Mouse (Mus musculus): Measurements from ENCODE around the gene Nxph1.
A peak's percentile ranks its signal among the peaks of the same experiment; 100 is the strongest.

Gene Nxph1

DNA sequence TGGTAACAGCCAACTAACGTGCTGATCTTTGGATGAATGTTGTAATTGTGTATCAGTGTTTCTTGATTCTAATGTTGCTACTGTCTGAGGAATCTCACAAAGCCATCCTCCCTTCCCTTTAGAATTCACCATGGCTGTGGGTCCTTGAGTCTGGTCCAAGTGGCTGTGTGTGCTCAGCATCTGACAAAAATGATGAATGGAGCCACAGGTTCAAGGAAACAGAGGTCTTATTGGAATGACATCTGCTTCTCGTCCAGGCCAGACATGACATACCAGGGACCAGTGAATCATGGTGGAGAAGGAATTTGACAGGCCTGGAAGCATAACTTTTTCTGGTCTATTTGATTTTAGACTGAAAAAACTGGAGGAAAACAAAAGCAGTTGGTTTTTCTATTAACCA is 22.3 kb downstream of the Nxph1 start:
- DNase-seq (ENCODE audit: low spot score) = no peak

- DNase-seq (ENCODE audit: low spot score) = no peak
These were observed 31.1 kb downstream of the Nxph1 start for GRCm38 (mm10) chr6:8979237-8979871.

DNA sequence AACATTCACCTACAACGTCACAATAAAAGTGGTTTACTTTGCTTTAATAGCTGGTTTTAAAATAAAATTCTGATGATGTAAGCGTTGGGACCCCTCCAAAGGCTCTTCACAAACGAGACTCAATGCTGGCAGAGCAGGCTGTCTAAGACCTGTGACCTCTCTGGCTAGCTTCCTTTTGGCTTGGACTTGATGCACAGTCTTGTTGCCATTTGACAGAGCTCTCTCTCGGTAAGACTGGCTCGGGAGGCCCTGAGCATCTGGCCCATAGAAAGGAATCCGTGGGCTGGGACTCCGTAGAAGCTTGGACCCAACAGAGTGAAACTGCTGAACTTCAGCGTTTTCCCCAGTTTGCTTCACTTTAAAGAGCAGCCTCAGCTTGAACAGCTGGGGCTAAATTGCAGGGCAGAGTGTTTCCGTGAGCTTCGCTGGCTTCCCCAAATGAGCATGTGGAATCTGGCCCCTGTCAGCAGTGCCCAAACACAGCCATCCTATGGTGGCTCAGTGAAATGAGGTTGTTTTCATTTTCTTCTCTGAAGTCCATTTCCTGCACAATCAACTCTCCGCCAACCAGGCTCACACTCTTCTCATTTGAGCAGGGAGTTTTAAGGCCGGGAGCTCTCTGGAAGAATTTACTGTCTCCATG is 48.2 kb downstream of the Nxph1 start:
- DNase-seq (ENCODE audit: low spot score) = peak; percentile 61

DNA sequence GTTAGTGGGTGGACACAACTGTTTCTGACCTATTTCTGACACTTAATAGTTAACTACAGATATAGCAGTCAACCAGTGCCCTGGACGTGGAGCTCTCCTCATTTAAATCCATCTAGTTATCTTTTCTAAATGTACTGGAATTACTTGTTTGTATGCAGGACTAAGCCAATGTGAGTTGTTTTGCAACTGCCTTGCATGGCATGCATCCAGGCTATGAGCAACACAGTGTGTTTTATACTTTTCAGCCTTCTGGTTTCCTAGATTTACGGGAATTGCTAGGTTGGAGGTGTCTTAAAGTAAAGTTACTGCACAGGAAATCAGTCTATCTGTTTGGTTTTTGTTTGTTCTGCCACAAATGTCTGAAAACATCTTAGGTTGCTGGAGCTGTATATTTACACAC is 49.1 kb downstream of the Nxph1 start:
- DNase-seq (ENCODE audit: low spot score) = no peak

GRCm38 (mm10) chr6:9002686-9003085 is 54.5 kb downstream of the Nxph1 start:
- DNase-seq (ENCODE audit: low spot score) = no peak

GRCm38 (mm10) chr6:9026631-9027030 is 78.4 kb downstream of the Nxph1 start:
- no peak for DNase-seq (ENCODE audit: low spot score)

- DNase-seq (ENCODE audit: low spot score) = no peak
These were observed 78.9 kb downstream of the Nxph1 start for GRCm38 (mm10) chr6:9027146-9027545.

DNA sequence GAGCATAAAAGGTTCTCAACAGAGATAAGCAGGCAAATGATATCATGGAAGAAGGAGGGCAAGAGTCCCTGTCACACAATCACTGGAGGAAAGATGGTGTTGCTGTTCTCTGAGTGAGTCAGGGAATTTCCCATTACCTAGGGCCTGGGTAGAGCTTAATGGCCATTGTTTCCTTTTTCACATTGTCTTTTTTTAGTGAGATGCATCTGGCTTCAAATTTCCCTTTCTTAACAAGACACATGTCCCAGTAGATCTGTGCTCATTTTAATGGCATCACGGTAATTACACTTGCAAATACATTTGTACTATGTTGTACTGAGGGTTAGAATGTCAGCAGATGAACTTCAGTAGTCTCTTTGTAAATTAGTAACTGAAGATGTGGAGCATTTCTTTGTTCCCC is 80.3 kb downstream of the Nxph1 start:
- DNase-seq (ENCODE audit: low spot score) = no peak

DNA sequence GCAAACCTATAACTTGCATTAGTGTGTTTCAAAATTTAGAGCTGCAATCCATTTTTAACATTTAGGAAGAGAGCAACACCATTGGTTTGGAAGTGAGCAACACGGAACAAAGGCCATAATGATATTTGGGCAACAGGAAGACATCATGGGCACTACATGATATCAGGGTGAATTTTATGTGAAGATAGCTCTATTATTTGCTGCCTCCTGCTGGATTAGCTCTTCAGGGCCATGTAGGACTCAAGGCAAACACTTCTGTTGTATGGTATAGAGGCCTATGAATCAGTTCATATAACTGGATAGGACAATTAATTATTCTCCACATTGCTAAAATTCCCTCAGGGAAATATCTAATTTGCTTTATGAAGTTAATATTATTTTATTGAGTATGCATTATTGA is 91.1 kb downstream of the Nxph1 start:
- DNase-seq (ENCODE audit: low spot score) = no peak

DNA sequence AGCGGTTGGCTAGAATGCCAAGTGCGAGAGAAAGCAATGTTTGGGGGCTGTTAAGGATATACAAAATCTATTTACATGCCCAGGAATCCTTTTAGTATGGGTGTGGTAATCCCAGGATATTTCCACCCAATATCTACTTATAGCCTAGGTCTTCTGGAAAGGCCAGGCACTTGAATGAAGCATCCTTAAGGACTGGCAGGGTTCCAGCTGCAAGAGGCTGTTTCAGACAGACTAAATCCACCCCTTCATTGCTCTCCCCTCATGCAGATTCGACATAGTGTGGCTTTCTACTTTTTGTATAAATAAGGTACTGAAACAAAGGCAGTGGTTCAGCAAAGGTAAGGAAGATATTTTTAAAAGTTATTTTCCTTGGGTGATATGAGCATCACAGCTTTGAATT is 92.8 kb downstream of the Nxph1 start:
- DNase-seq (ENCODE audit: low spot score) = no peak

GRCm38 (mm10) chr6:9042391-9042790 is 94.2 kb downstream of the Nxph1 start:
- DNase-seq (ENCODE audit: low spot score) = no peak

- no peak for DNase-seq (ENCODE audit: low spot score)
These were observed 98.6 kb downstream of the Nxph1 start for GRCm38 (mm10) chr6:9046815-9047214.

DNA sequence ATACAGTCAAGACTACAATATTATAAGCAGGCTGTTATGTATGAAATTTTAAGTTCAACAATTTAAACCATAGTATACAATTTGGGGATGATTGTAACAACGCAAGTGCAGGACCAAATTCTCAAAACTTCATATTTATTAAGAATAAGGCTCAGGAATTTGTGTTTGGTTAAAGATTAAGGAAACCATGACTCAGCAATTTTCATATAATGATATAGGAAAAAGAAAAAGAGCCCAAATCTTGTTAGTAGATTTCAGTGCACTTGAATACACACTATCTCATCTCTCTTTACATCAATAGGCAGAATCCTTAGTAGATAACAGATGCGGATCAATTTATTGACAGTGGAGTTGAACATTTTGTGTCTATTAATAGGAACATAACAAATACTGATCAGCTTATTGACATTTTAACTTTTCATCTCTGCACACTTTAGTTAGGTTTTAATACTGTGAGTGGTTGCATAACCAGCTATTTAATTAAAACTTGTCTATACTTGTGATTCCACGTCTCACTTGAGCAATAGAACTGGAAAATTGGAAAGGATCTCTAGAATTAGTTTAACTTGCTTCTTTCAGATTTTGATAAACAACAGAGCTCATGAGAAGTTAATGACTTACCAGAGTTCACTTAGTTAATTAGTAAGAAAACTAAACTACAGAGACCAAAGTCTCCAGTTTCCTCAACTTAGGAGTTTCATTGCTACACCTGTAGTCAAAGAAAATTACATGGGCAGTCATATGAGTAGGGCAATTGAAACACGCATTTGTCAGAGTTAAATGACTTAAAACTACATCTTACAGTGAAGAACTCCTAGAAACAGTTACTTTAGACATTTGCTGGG is 113.3 kb downstream of the Nxph1 start:
- no peak for DNase-seq (ENCODE audit: low spot score)

DNA sequence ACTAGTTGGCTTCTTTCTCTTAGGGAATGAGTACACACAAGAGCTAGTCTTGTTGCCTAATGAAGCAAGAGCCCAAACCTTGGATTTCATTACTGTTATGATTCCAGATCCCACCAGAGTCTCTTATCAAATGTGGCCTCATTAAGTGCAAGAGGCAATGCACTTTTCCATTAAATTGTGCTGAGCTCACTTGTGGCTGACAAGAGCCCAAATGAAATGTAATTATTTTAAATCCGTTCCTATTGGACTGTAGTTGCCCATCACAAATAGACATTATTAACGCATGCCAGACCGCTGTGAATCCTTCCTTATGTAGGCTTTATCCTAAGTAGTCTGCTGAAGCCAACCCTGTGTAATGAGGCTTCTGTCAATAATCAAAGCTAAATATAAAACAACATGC is 118.2 kb downstream of the Nxph1 start:
- no peak for DNase-seq (ENCODE audit: low spot score)

GRCm38 (mm10) chr6:9069913-9070312 is 121.7 kb downstream of the Nxph1 start:
- DNase-seq (ENCODE audit: low spot score) = no peak

- DNase-seq (ENCODE audit: low spot score) = no peak
These were observed 128.2 kb downstream of the Nxph1 start for GRCm38 (mm10) chr6:9076463-9076862.

DNA sequence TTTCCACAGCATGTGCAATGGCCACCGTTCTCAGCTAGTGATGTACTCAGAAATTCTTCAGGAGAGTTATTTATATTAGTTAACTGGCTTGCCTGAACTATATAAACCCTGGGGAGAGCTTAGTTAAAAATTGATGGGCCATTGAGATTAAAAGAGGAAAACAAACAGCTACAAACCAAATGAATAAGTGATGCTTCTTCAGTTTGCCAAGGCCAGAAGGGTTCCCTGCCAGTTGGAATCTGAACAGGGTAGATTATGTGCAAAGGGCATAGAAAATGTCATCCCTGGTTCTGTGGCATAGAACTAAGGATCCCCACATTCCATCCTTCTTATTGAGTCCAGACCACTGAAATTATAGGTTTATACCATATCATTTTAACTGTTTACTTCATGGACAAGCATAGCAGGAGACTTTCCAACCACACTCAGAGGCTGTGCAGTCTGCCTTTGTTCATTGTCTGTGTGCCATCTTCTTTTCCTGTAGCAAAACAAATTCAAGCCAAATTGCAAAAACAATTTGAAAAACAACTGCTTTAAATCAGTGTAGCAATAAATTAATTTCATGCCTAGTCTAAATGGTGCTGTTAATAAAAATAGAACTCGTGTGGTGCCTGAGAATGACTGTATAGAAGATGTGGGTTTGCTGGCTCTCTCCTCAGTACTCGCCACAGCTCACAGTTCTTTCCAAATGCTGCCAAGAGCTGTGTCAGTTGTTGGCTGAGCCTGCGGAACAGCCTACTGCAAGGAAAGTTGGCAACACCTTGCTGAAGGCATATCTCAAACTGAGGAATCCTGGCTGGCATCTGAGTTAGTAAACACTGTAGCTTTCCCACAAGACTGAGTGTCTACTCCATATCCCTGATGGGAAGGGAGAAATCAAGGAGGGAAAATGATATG is 129.8 kb downstream of the Nxph1 start:
- no peak for DNase-seq (ENCODE audit: low spot score)

DNA sequence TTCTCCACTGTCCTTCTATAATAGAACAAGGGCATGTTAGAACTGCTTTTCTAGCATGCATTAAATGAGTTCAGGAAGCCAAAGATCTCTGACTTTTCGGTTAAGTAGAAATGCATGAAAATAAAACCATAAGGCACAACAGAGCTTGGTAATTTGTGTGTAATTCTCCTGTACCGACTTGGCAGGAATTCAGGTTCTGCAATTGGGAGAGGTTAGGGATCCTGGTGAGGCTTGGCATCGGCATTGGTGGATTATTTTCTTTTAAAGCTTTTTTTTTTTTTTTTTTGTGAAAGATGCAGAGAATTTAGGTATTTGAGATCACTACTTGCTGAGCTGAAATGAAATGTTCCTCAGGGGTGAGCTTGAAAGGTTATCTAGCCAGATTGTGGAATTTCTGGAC is 135.6 kb downstream of the Nxph1 start:
- DNase-seq (ENCODE audit: low spot score) = no peak

DNA sequence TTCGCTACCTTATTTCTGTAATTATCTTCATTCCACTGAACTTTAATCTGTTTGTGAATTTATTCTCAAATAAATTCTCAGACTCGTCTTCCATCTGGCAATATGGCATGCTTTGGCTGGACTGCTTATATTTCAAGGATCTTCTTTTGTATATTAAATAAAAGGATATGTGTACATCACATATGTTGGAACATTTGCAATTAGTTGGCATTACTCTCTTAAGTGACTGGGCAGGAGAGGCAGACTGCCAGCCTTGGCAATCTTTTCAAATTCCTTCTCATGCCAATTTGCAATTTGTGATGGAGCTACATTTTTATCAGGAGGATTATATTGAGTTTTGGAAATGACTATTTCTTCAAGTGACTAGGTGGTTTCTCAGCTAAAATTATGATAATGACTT is 149.1 kb downstream of the Nxph1 start:
- DNase-seq (ENCODE audit: low spot score) = no peak

- DNase-seq (ENCODE audit: low spot score) = no peak
These were observed 159.1 kb downstream of the Nxph1 start for GRCm38 (mm10) chr6:9107366-9107765.

DNA sequence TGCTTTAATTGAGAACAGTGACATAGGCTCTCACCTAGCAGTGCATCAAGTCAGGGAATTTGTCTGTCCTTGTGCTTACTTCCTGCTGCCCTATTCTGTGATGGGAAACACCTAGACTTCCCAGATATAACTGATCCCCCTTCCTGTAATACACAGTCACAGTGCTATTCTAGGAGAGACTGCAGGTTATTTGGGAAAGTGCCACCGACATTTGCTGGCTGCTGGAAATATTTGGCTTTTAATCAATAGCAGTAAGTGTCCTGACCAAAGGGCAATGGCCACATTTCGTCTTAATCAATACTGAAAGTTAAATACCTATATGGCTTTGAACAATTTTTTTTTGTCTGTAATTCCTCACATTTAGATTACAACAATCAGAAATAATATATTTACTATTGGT is 170.9 kb downstream of the Nxph1 start:
- no peak for DNase-seq (ENCODE audit: low spot score)

- DNase-seq (ENCODE audit: low spot score) = no peak
These were observed 176.2 kb downstream of the Nxph1 start for GRCm38 (mm10) chr6:9124321-9124914.

Data from ovary, postnatal 14 days (tissue).